Mouse (Mus musculus) monocyte, adult 5-6 weeks (primary cell): ENCODE results near the gene Htr3a. TPM values are rescaled to one million over a fixed set of nuclear protein-coding genes. Genes with fewer than 3 reads are reported as not detected.
A peak's percentile ranks its signal among the peaks of the same experiment; 100 is the strongest.

ENCODE experiments used
- ATAC-seq: fragments of 153-309, 156-312 bp; replicated peaks from 2 replicates; pipeline ENCODE4 v1.8.0; 2017; ENCODE audit warnings: mild to moderate bottlenecking; ENCODE audit not compliant: low TSS enrichment, insufficient number of reproducible peaks, severe bottlenecking, poor library complexity, low FRiP score
- total RNA-seq: library from RNA; stranded (forward); fragments of 200-1000, 200-491, 200-594 nt; gene quantifications from 3 replicates; pipeline ENCODE4 v1.2.3, GENCODE M21; 2017

The Htr3a gene
- not detected in 3 replicates for total RNA-seq

DNA sequence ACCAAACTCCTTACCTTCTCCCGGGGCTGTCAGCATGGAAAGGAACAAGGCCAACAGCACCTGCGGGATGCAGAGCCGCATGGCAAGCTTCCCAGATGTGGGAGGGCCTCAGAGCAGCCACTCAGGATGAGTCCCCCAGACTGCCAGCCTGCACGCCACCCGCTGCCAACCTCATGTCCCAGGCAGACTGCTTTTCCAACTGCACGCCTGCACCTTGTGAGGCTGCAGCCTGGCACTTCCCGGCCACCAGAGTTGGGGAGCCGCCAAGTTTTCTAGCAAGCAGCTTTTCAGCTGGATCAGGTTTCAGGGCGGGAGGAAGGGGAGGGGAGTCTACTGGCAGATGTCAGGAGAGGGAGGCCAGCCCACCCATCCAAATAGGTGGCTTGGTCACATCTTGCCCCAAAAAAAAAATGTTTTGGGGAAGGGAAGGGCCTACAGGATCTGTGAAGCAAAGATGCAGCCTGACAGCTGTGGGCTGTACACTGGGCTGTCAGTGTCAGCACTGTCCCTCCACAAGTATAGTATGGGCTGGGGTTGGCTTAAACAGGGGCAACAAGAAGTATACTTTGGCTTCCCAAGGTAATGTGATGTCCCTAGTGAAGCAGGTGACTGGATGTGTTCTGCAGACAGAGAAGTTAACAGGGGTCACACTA, at the start of gene Htr3a:
Gene Htr3a, minus strand, starts transcription at position 215 of the 653 bp plus-strand sequence.
- no peak for ATAC-seq

DNA sequence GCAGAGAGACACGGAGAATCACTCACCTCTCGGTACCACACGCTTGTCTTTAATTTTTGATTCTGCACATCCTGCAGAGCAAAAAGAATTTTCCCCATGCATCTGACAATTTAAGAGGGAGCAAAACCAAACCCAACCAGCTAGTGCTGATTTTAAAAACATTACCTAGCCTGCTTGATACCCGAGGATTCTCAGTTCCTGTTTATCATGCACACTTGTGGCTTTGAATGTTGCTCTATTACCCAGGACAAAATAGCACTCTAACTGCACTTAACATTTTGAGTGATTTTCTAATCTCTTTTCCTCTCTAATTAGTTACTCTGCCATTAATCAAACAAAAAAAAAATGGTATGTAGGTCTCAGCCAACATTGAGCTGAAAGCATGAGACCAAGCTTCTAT, 36.7 kb upstream of the Htr3a start:
- no peak for ATAC-seq

GRCm38 (mm10) chr9:48942349-48942748, 31.4 kb upstream of the Htr3a start:
- no peak for ATAC-seq

DNA sequence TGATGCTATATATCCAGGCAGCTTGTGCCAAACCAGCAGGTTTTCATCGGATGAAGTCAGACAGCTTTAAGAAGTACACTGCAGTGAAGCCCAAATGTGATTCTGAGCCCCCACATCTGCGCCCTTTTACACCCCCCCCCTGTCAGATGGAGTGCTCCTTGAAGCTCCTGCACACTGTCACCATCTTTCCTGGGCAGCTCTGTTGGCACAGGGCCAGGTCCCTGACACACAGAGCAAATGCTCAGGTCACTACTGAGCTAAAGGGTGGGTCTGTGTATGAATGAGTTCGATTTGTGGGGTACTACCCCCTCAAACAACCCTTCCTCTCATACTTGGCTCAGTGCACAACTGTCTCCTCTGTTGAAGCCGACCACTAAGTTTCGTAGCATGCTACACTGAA, 18.5 kb upstream of the Htr3a start:
- no peak for ATAC-seq

GRCm38 (mm10) chr9:48928781-48929180, 17.9 kb upstream of the Htr3a start:
- ATAC-seq, result no peak

DNA sequence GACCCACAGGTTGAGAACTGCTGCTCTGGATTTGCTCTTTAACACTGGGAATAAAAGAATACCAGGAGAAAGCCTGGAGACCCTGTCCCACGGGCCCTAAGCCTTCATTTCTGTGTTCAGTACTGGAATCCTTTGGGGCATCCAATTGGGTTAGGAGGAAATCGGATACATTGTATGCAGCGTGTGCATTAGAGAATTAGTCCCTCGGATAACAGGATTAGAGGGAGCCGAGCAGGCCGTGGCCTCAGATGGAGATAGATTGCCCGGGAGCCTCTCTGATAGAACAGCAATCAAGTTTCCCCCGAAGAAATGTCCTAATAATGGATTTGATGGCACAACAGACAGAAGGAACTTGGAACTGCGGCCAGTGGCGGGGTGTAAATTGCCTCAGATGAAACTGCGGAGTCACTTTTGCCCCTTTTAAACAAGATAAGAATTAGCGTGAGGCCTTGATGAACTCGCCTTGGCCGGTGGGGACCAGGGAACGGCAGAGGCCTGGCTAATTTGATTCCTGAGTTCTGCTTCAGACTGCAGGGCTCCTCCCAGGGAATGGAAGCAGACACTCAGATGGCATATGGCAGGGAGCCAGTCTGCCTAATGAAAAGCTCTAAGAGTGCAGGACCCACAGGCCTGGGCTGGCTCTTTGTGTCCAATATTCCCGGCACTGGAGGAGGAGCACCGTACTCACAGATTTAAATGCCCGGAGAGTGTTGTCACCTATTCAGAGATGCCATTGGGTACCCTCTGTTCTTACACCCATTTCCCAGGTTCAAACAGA, 5.3 kb upstream of the Htr3a start:
- no peak for ATAC-seq

DNA sequence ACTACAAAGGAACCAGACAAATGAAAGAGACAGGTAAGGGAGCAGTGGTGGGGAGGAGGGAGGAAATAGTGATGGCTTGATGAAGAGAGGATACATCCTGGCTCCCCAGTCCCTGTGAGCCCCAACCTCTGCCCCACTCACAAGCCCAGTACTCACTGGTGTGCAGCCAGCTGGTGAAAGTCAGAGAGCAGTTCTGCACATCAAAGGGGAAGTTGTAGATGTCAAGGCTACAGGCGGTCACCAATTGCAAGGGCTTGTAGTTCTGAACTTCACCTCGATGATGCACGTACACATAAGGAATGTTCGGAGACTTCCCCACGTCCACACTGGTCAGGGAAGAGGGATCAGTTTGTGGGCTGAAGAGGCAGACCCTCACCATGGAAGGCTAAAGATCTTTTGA, 6.5 kb downstream of the Htr3a start:
- no peak for ATAC-seq

DNA sequence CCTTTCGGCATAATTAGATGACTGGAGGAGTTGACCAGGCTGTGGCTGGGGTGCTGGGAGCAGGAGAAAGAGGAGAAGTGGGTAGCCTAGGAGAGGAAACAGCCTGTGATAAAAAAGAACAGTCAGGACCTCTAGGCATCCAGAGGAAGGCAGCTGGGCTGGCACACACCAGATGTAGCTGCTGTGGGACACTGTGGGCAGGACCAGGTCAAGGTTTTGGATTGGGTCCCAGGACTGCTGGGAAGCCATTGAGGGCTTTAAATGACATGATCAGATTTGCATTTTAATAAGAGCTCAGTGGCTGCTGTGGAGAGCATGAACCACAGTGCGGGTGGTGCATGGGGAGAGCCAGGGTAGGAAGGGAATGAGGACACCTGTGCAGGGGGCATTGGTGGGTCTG, 7.1 kb downstream of the Htr3a start:
- ATAC-seq, result no peak

GRCm38 (mm10) chr9:48898551-48898950, 12.3 kb downstream of the Htr3a start:
- no peak for ATAC-seq

DNA sequence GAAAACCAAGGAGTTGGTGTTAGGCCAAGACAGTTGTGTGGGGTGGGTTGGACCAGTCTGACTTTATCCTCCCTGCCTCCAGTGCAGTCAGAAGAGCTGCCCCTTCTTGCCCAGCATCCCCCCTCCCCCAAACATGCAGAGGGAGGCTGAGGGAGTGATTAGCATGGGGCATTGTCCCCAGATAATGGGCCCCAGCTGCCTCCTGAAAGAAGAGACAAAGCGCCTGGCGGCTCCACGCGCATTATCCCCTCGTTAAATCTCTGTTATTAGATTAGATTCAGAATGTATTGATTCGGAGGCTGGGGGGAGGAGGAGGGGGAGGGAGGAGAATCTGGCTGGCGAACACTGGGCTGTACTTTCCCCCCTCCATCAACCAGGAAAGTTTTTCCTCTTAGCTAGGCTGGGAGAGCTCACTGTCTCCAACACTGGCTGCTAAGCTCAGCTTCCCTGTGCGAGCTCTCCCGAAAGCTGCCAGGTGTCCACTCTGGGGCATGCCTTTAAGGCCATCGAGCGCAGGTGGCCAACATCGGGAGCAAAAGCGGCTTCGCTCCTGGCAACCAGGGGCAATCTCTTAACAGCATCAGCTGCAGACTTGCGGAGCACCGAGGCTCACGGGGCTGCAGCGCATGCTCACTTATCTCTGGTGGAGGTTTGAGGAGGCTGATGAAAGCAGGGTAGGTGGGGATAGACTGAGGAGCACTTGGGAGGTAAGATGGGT, 14.9 kb downstream of the Htr3a start:
- no peak for ATAC-seq

DNA sequence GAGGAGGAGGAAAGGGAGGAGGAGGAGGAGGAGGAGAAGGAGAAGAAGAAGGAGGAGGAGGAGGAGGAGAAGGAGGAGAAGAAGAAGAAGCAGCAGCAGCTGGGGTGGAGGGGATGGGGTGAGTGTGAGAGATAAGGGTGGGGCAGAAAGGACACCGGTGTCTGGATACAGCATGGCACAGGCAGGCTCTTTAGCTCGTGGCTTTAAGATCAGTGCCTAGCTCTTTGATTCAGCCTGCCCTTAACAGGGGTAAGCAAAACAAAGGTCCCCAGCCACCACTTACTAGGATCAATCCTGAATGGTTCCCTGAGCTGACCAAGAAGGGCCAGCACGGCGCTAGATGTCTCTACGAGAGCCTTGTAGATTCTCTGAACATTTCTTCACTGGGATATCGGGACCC, 16.1 kb downstream of the Htr3a start:
- ATAC-seq, result no peak

DNA sequence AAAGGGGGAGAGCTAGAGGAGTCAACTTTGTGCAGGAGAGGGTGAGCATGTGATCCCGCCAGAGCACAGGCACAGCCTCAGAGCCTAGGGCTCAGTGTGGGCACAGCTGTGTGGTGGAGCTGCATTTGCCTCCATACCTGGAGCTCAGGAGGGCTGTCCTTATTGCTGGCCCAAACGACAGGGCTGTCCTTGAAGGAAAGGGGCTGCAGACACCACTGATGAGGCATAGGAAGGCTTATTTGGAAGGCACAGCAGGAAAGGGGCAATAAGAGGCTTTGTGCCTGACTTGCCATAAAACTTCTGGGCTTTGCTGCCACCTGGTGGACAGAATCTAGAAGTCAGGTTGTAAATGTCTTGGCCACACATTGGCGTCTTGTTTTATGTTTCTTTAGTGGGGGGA, 16.9 kb downstream of the Htr3a start:
- peak; percentile 50; the same call in 1 of the 2 replicates for ATAC-seq

GRCm38 (mm10) chr9:48889093-48889492, 21.8 kb downstream of the Htr3a start:
- no peak for ATAC-seq

DNA sequence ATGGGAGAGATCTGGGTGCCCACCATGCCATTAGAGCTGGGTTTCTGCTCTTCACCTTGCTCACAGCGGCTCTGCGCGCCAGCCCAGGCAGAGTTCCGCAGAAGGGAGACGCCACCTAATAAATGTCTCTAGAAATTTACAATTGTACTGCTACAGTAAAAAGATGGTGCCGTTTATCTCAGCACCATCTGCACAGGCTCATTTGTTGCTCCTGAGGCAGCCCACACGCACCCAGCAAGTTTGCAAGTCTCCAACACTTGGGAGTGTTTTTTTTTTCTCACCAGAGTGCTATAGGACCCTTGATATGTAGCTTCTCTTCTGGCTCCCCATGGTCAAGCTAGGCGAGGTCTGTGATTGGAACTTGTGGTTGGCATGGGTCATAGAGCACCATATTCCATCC, 38.0 kb downstream of the Htr3a start:
- ATAC-seq, result no peak

- no peak for ATAC-seq
Observed at GRCm38 (mm10) chr9:48866523-48867121, 44.3 kb downstream of the Htr3a start.

DNA sequence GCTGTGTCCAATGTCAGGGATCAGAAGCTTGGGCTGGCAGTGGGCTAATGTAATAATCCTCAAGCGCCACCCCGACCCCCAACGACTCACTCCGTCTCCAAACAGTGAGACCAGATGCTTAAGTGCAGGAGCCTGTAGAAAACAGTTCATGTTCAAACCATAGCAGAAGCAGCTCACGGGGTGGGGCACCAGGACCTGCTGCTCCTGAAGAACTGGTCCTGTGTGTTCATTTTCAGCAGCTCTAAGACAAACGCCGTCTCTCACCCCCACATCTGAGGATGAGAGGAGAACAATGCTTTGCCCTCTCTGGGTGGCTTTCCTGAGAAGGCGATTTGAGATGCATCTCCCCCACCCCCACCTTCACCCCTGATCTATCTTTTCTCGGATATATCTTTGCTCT, 45.7 kb downstream of the Htr3a start:
- ATAC-seq, result no peak

DNA sequence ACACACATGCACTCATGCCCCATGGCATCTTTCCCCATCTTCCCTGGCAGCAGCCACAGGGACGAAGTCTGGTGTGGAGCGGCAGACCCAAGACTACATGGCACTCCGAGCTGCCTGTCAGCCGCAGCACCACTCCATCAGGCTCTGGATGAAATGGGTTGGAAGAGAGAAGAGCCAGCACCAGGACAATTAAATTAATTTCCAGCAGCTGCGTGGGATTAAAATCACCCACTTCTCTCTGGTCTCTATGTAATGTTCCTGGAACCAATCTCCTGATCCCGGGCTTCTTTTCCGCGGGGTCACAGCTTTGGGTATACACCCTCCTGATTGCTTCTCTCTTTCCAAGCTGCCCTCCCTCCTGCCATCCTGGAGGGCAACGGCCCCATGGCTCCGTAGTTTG, 49.4 kb downstream of the Htr3a start:
- no peak for ATAC-seq

DNA sequence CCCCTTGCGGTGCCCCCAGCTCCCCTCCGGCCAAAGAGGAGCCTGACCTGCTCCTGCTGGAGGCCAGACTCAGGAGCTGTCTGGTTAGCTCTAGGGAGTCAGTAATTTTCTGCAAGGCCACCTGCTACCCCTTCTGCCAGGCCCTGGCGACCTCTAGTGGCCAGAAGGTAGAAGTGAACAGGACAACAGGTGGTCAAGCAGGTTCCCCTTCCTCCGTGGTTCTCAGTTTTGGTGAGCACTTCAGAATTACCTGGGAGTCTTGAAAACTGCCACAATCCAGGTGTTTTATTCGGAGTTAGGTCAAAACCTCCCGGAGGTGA, 50.4 kb downstream of the Htr3a start:
- peak; percentile 82 for ATAC-seq

DNA sequence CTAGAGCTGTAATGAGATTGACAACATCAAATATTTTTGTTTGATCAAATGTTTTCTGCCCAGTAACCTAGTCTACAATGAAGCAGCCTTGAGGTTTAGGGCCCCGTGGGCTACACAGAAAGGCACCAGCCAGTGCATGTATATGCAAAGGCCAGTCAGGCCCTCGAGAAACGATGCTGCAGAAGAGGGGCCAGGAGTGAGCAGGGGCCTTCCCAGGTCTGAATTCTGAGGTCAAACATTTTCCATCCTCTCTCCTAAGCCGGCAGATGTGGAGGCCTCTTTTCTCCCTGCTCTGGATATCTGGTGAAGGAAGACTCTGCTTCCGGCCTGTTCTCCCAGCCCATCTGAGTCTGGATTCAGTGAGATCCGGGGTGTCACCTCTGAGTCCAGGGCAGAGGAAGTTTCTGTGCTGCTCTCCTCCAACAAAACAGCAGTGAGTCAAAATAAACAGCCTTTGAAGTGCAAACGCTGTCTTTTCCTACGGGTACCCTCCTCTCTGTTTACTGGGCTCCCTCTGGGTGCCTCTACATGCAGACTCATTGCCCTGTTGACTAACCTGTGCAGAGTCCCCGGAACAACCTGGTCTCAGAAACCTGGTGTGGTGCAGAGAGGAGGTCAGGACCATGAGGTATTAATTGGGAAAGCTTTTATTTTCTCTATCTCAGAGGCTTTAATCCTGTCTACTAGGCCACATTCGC, 50.9 kb downstream of the Htr3a start:
- no peak for ATAC-seq
